ENCODE assay signal across 8 mouse cellular contexts in the genomic region with DNA sequence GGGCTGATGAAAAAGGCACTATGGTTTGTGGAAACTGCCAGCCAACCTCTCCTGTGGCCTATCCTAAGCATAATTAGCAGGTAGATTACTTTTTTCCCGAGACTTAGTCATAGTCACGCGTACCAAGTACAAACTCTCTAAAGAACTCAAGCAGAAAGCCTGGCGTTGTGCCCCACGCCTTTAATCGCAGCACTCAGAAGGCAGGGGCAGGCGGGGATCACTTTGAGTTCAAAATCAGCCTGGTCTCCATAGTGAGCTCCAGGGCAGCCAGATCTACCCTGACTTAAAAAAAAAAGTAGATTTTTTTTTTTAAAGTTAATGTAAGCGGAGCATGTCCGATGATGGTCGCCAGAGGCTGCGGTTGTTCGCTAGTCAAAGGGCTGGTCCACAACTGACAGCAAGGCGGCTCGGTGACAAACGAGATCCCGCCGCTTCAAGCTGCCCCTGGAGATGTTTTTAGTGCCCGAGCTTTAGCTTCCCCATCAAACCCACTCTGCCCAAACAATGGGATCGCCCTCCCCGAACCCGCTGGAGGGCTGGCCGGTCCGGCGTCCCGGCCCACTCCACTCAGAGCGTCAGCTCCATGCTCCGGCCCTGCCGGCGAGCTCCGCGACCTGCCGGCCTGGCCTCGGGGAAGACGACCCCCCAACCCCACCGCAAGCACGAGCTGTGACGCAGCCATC. TPM values are rescaled to one million over a fixed set of nuclear protein-coding genes. Genes with fewer than 3 reads are reported as not detected.
A peak's percentile ranks its signal among the peaks of the same experiment; 100 is the strongest.
DNase-seq lines count a peak whose midpoint lies in the region; ATAC-seq lines count a peak whose summit lies in the region.

No protein-coding gene starts in this region.

- peak overlapping the region; percentile 73 for H3K4me2 ChIP-seq in neural tube, embryonic 11.5 days (ENCODE audit: low read depth)
- peak overlapping the region; percentile 80 for H3K4me2 ChIP-seq in intestine, embryonic 14.5 days (ENCODE audit: low read length)
- H3K4me2 ChIP-seq in limb, embryonic 12.5 days: peak overlapping the region; percentile 74
- H3K4me2 ChIP-seq in midbrain, embryonic 12.5 days (replicated peaks): peak overlapping the region; percentile 89

- H3K4me1 ChIP-seq in neural tube, embryonic 11.5 days (ENCODE audit: control insufficient read depth, insufficient read depth, low read length): no peaks in the 10 kb centered on the region; the same call in 1 of the 2 replicates
- H3K4me1 ChIP-seq in intestine, embryonic 14.5 days (replicated peaks; ENCODE audit: control insufficient read depth, insufficient read depth, low read length): peaks cover 9% of the 10 kb centered on the region
- peaks cover 8% of the 10 kb centered on the region for H3K4me1 ChIP-seq in limb, embryonic 12.5 days (replicated peaks)
- H3K4me1 ChIP-seq in midbrain, embryonic 12.5 days: peaks cover 7% of the 10 kb centered on the region

- H3K27me3 ChIP-seq in neural tube, embryonic 11.5 days (ENCODE audit: control insufficient read depth, insufficient read depth, low read length): no peaks in the 10 kb centered on the region
- H3K27me3 ChIP-seq in intestine, embryonic 14.5 days (replicated peaks; ENCODE audit: control insufficient read depth, insufficient read depth, low read length): no peaks in the 10 kb centered on the region
- no peaks in the 10 kb centered on the region for H3K27me3 ChIP-seq in limb, embryonic 12.5 days
- H3K27me3 ChIP-seq in midbrain, embryonic 12.5 days: no peaks in the 10 kb centered on the region; the same call in 1 of the 2 replicates

- peak overlapping the region; percentile 89 for H3K27ac ChIP-seq in neural tube, embryonic 11.5 days (ENCODE audit: low read depth, low read length)
- H3K27ac ChIP-seq in intestine, embryonic 14.5 days (ENCODE audit: low read depth): peak overlapping the region; percentile 83
- H3K27ac ChIP-seq in limb, embryonic 12.5 days: peak overlapping the region; percentile 87
- H3K27ac ChIP-seq in midbrain, embryonic 12.5 days (replicated peaks): peak overlapping the region; percentile 86

- peak overlapping the region; percentile 68 for H3K4me3 ChIP-seq in neural tube, embryonic 11.5 days (ENCODE audit: low read depth, low read length)
- peak overlapping the region; percentile 92 for H3K4me3 ChIP-seq in intestine, embryonic 14.5 days (ENCODE audit: low read depth, low read length)
- peak overlapping the region; percentile 94 for H3K4me3 ChIP-seq in limb, embryonic 12.5 days (replicated peaks)
- peak overlapping the region; percentile 94 for H3K4me3 ChIP-seq in midbrain, embryonic 12.5 days

- ATAC-seq in neural tube, embryonic 11.5 days (ENCODE audit: insufficient read depth, low FRiP score, low TSS enrichment): no peak
- peak; percentile 48 for ATAC-seq in intestine, embryonic 14.5 days (replicated peaks; ENCODE audit: low FRiP score, low TSS enrichment, low read depth)
- ATAC-seq in limb, embryonic 12.5 days (ENCODE audit: insufficient number of reproducible peaks, insufficient read depth, low FRiP score, low TSS enrichment, low read depth): peak; percentile 53
- ATAC-seq in midbrain, embryonic 12.5 days (ENCODE audit: low FRiP score, low read depth): no peak

- H3K9me3 ChIP-seq in neural tube, embryonic 11.5 days (ENCODE audit: control insufficient read depth, low read length): no peaks in the 10 kb centered on the region
- H3K9me3 ChIP-seq in intestine, embryonic 14.5 days (ENCODE audit: control insufficient read depth, low read length): no peaks in the 10 kb centered on the region
- no peaks in the 10 kb centered on the region for H3K9me3 ChIP-seq in limb, embryonic 12.5 days
- no peaks in the 10 kb centered on the region for H3K9me3 ChIP-seq in midbrain, embryonic 12.5 days

- WGBS in neural tube, embryonic 11.5 days: under 1% methylated on average over 37 of the region's 37 CpGs
- under 1% methylated on average over 37 of the region's 37 CpGs for WGBS in intestine, embryonic 14.5 days
- under 1% methylated on average over 37 of the region's 37 CpGs for WGBS in limb, embryonic 12.5 days
- WGBS in midbrain, embryonic 12.5 days: 0% methylated on average over 36 of the region's 37 CpGs

- H3K9ac ChIP-seq in neural tube, embryonic 11.5 days (ENCODE audit: low read length): peak overlapping the region; percentile 91
- peak overlapping the region; percentile 84 for H3K9ac ChIP-seq in intestine, embryonic 14.5 days (ENCODE audit: low read length)
- peak overlapping the region; percentile 91 for H3K9ac ChIP-seq in limb, embryonic 12.5 days (replicated peaks)
- peak overlapping the region; percentile 91 for H3K9ac ChIP-seq in midbrain, embryonic 12.5 days (replicated peaks)

- DNase-seq in neural tube, embryonic 11.5 days (ENCODE audit: low spot score): peak; percentile 70
- DNase-seq in neural tube, embryonic 10.5 days (ENCODE audit: extremely low spot score, low spot score): no peak
- peak; percentile 64 for DNase-seq in cerebellum, adult 9-11 months
- DNase-seq in gastrocnemius, postnatal 14 days: peak; percentile 33
- no peak for DNase-seq in intestine, embryonic 14.5 days (ENCODE audit: low spot score)
- DNase-seq in telencephalon, adult 2 months (ENCODE audit: low read depth, low spot score): peak; percentile 17

- H3K36me3 ChIP-seq in neural tube, embryonic 11.5 days (ENCODE audit: control insufficient read depth, insufficient read depth, low read length): no peaks in the 10 kb centered on the region
- peaks cover 10% of the 10 kb centered on the region; the same call in 1 of the 2 replicates for H3K36me3 ChIP-seq in intestine, embryonic 14.5 days (ENCODE audit: control insufficient read depth, insufficient read depth, low read length)
- H3K36me3 ChIP-seq in limb, embryonic 12.5 days: peaks cover 13% of the 10 kb centered on the region
- 0 out of 2 replicates have a peak, but pooled peaks cover 11% of the 10 kb centered on the region for H3K36me3 ChIP-seq in midbrain, embryonic 12.5 days

- intact Hi-C loops in gastrocnemius, postnatal 14 days (cut with DNase I; ENCODE audit: low total_unique reads): no loop called here

RNA-seq across cellular contexts. Expression of gene Dnajb9, which starts 0.8 kb away (rescaled TPM):
- 31.8 and 32.0 TPM in 2 replicates for polyA plus RNA-seq in neural tube, embryonic 11.5 days (2014; fragmentation: Nextera tagmentation; extraction: Ambion mirVana)
- total RNA-seq in gastrocnemius, postnatal 14 days (2021): 10 to 100 TPM; 17.2 to 22.2 TPM
- polyA plus RNA-seq in intestine, embryonic 14.5 days (2014; fragmentation: Nextera tagmentation; extraction: Ambion mirVana): 18.8 and 19.0 TPM in 2 replicates
- polyA plus RNA-seq in limb, embryonic 12.5 days (2016; fragmentation: Nextera tagmentation; extraction: Ambion mirVana): 18.5 and 19.8 TPM in 2 replicates
- 26.2 and 27.2 TPM in 2 replicates for polyA plus RNA-seq in midbrain, embryonic 12.5 days (2016; fragmentation: Nextera tagmentation; extraction: Ambion mirVana)

RNA-seq across cellular contexts. Expression of gene Pnpla8, which starts 11.9 kb away (rescaled TPM):
- 87.7 and 90.2 TPM in 2 replicates for polyA plus RNA-seq in neural tube, embryonic 11.5 days (2014; fragmentation: Nextera tagmentation; extraction: Ambion mirVana)
- 10 to 100 TPM; 63.7 to 95.8 TPM for total RNA-seq in gastrocnemius, postnatal 14 days (2021)
- 46.4 and 48.2 TPM in 2 replicates for polyA plus RNA-seq in intestine, embryonic 14.5 days (2014; fragmentation: Nextera tagmentation; extraction: Ambion mirVana)
- 55.9 and 59.0 TPM in 2 replicates for polyA plus RNA-seq in limb, embryonic 12.5 days (2016; fragmentation: Nextera tagmentation; extraction: Ambion mirVana)
- 96.3 and 103 TPM in 2 replicates for polyA plus RNA-seq in midbrain, embryonic 12.5 days (2016; fragmentation: Nextera tagmentation; extraction: Ambion mirVana)

Comparison
In these comparisons a context has a peak if more than half of its experiments do, and no peak if none do; other contexts are left out.
1. DNase-seq: peak in neural tube, embryonic 11.5 days (single experiment), cerebellum, adult 9-11 months (single experiment), gastrocnemius, postnatal 14 days (single experiment) and telencephalon, adult 2 months (single experiment); none in neural tube, embryonic 10.5 days (single experiment) and intestine, embryonic 14.5 days (single experiment).
2. ATAC-seq: peak in intestine, embryonic 14.5 days (single experiment) and limb, embryonic 12.5 days (single experiment); none in neural tube, embryonic 11.5 days (single experiment) and midbrain, embryonic 12.5 days (single experiment).
3. Peak in every context shown above with its lines, with median percentiles within 50 percentile points of each other: H3K27ac ChIP-seq, H3K4me2 ChIP-seq, H3K4me3 ChIP-seq and H3K9ac ChIP-seq.